Mouse (Mus musculus): ENCODE data around the gene Ifna1.

Ifna1 gene

GRCm38 (mm10) chr4:88872691-88873090 lies 22.8 kb downstream of the Ifna1 start:
- no peak for DNase-seq (ENCODE audit: low spot score)

- no peak for DNase-seq (ENCODE audit: low spot score)
These were observed 25.7 kb downstream of the Ifna1 start for GRCm38 (mm10) chr4:88875435-88876095.

DNA sequence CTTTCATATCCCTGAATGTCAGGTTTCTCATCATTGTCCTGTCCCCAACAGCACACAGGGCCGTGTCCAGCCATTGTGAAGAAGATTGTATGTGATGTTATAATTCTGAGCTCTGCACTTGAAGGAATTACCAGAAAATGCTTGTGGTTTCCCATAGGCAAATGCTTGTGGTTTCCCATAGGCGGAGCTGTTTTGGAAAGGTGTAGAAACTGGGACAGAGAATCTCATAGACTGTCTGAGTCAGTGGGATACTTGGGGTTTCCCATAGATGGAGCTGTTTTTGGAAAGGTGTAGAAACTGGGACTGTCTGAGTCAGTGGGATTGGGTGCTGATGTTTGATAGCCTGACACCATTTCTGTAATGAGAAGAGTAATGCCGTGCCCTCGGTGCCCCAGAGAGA lies 26.6 kb downstream of the Ifna1 start:
- no peak for DNase-seq (ENCODE audit: low spot score)

GRCm38 (mm10) chr4:88878246-88878645 lies 28.4 kb downstream of the Ifna1 start:
- no peak for DNase-seq (ENCODE audit: low spot score)

DNA sequence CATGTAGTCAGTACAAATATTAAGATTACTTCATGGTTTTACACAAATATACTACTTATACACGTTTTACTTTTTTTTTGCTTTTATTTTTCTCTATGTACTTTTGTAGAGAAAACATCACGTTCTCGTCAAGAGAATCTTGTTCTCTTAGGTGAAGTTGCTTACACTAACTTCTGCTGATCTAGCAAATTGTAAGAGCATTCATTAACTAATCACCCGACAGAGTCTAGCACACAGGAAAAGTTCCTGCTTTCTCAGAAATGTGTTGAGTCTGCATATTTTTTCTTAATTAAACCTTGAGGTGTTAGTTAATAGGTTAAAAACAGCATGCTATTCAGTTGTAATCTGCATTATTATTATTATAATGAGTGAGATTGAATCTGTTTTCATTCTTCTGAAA lies 28.9 kb downstream of the Ifna1 start:
- no peak for DNase-seq (ENCODE audit: low spot score)

DNA sequence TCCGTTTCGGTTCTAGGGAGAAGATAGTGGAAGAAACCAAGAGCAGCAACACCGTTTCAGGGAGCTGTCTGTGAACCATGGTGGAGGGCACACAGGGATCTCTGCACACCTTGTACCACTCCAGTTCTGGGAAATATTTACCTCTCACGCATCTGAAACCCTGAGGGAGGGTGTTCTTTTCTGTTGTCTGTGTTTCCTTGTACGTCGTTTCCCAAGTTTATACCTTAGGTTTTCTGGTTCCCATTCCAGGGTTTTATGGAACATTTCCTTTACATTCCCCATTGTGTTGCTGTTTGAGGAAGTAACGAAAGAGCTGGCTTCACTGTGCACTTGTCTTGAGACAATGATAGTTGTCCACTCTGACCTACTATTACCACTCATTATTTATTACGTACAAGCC lies 30.2 kb downstream of the Ifna1 start, which contains the start of gene Ifne:
Gene Ifne, minus strand, starts transcription at position 101 of the 400 bp plus-strand sequence.
- no peak for DNase-seq (ENCODE audit: low spot score)

DNA sequence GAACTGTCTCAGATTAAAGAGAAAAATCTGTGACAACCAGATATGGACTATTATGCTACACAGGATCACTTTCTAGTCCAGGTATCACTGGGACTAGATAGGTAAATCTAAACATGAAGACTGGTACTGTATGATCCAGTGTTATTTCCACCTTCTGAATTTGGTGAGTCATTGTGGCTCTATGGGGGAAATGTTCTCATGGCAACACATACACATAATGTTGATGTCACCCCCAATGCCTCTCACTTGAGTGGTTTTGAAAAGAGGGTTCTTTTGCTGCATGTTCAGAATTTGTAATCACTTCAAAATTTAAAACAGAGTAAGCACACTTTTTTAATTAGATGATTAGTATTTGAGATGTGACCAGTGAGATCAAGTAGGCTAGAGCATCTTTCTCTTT lies 38.3 kb downstream of the Ifna1 start:
- DNase-seq (ENCODE audit: low spot score) = no peak

- no peak for DNase-seq (ENCODE audit: low spot score)
These were observed 43.4 kb downstream of the Ifna1 start for GRCm38 (mm10) chr4:88893201-88893754.

Measured in ovary, postnatal 36 days (tissue).